Mouse (Mus musculus): Measurements from ENCODE around the gene Srebf2.
"Not testable (repeated sequence)": the region's sequence is repeated elsewhere in the genome, so short reads cannot be mapped to it uniquely, and the experiment has no call there.

The Srebf2 gene

GRCm38 (mm10) chr15:82146770-82147610 lies at the start of gene Srebf2:
Gene Srebf2, plus strand, starts transcription at chr15:82147181.
- peak; percentile 98 for DNase-seq

- DNase-seq = peak; percentile 37
Observed at GRCm38 (mm10) chr15:82106953-82107555, 39.9 kb upstream of the Srebf2 start.

- no peak for DNase-seq
Observed at GRCm38 (mm10) chr15:82120544-82120943, 26.4 kb upstream of the Srebf2 start.

- not testable (repeated sequence) for DNase-seq
Observed at GRCm38 (mm10) chr15:82126690-82127089, 20.3 kb upstream of the Srebf2 start.

GRCm38 (mm10) chr15:82127426-82128374 lies 19.3 kb upstream of the Srebf2 start, which contains the start of gene Ccdc134:
Gene Ccdc134, plus strand, starts transcription at chr15:82127922.
- peak; percentile 97 for DNase-seq

GRCm38 (mm10) chr15:82128398-82128797 lies 18.6 kb upstream of the Srebf2 start:
- peak; percentile 36 for DNase-seq

GRCm38 (mm10) chr15:82130599-82130998 lies 16.4 kb upstream of the Srebf2 start:
- DNase-seq = no peak

GRCm38 (mm10) chr15:82135372-82135771 lies 11.6 kb upstream of the Srebf2 start:
- DNase-seq = peak; percentile 71

- peak; percentile 74 for DNase-seq
Observed at GRCm38 (mm10) chr15:82138565-82138964, 8.4 kb upstream of the Srebf2 start.

GRCm38 (mm10) chr15:82139196-82139595 lies 7.8 kb upstream of the Srebf2 start:
- DNase-seq = peak; percentile 48

- peak; percentile 84 for DNase-seq
Observed at GRCm38 (mm10) chr15:82140355-82140754, 6.6 kb upstream of the Srebf2 start.

GRCm38 (mm10) chr15:82144157-82144556 lies 2.8 kb upstream of the Srebf2 start:
- DNase-seq = no peak

- DNase-seq = no peak
Observed at GRCm38 (mm10) chr15:82145408-82145807, 1.6 kb upstream of the Srebf2 start.

GRCm38 (mm10) chr15:82145851-82146769 lies 871 bp upstream of the Srebf2 start:
- DNase-seq = no peak

- DNase-seq = peak; percentile 59
Observed at GRCm38 (mm10) chr15:82147611-82148111, 680 bp downstream of the Srebf2 start.

GRCm38 (mm10) chr15:82148510-82148911 lies 1.5 kb downstream of the Srebf2 start:
- no peak for DNase-seq

GRCm38 (mm10) chr15:82150042-82150441 lies 3.1 kb downstream of the Srebf2 start:
- DNase-seq = no peak

- no peak for DNase-seq
Observed at GRCm38 (mm10) chr15:82151176-82151575, 4.2 kb downstream of the Srebf2 start.

GRCm38 (mm10) chr15:82152022-82152421 lies 5.0 kb downstream of the Srebf2 start:
- DNase-seq = no peak

GRCm38 (mm10) chr15:82152435-82152834 lies 5.5 kb downstream of the Srebf2 start:
- DNase-seq = no peak

GRCm38 (mm10) chr15:82156298-82156697 lies 9.3 kb downstream of the Srebf2 start:
- no peak for DNase-seq

- no peak for DNase-seq
Observed at GRCm38 (mm10) chr15:82156902-82157301, 9.9 kb downstream of the Srebf2 start.

Measured in thymus, postnatal 14 days (tissue).